Mouse (Mus musculus): ENCODE results near the gene Gga1. TPM values are rescaled to one million over a fixed set of nuclear protein-coding genes. Genes with fewer than 3 reads are reported as not detected.
A peak's percentile ranks its signal among the peaks of the same experiment; 100 is the strongest.
"Not testable (repeated sequence)": the region's sequence is repeated elsewhere in the genome, so short reads cannot be mapped to it uniquely, and the experiment has no call there.

Gga1 gene
- total RNA-seq, 2 experiments from 2014 or later, result 56.2 to 58.6 TPM

- no peak for DNase-seq
These were observed 31.1 kb upstream of the Gga1 start for GRCm38 (mm10) chr15:78845867-78846266.

GRCm38 (mm10) chr15:78846352-78846751 lies 30.6 kb upstream of the Gga1 start:
- DNase-seq, result no peak

GRCm38 (mm10) chr15:78846805-78847204 lies 30.2 kb upstream of the Gga1 start:
- DNase-seq, result not testable (repeated sequence)

DNA sequence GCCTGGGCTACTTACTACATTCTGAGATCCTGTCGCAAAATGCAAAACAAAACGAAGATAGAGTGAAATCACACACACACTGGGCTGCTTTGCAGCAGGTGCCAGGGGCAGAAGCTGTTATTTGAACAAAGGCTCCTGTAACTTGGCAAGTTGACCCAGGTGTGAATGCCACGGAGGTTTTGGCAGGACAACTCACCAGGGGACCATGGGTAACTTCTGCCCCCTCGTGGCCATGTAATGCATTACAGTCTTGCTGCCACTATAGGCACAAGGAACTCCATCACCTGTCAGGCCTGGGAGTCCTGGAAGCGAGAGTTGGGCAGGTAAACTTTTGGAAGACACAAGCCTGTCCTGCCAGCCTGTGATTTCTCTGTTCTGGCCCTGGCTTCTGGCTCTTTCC lies 28.5 kb upstream of the Gga1 start:
- DNase-seq, result peak; percentile 65 to 74

- no peak for DNase-seq
These were observed 27.5 kb upstream of the Gga1 start for GRCm38 (mm10) chr15:78849485-78849884.

DNA sequence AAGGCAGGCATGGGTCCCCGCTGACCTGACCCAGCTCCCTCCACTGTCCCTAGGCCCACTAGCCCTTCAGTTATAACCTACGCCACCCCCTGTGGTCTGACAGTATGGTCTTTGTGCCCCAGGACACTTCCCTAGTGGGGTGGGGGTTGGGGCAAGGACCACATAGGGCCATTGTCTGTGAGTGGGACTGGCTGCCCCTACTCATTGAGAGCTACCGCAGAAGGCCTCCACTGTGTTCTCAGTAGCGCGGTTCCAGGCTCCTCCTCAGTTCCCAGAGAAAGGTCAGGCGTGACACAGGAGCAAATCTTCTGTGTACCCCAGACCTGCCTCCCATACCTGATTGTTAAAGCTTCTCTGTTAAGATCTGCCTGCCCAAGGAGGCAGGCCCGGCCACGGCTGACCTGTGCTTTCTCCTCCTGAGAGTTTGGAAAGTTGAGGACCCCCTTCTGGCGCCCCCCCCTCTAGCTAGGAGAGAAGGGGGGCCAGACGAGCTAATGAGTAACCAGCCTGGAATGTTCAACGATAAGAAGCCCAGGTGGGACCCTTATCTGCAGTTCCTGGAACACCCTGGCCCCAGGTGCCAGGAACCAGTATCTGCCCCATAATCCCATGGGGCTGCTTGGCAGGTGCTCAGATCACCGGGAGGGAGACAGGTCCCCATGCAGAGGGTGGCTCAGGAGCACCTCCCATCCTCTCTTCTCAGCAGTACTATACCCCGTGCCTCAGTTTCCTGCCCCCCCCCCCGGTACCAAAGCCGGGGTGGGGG lies 26.7 kb upstream of the Gga1 start:
- peak in 1 of 2 experiments; percentile 46 for DNase-seq

DNA sequence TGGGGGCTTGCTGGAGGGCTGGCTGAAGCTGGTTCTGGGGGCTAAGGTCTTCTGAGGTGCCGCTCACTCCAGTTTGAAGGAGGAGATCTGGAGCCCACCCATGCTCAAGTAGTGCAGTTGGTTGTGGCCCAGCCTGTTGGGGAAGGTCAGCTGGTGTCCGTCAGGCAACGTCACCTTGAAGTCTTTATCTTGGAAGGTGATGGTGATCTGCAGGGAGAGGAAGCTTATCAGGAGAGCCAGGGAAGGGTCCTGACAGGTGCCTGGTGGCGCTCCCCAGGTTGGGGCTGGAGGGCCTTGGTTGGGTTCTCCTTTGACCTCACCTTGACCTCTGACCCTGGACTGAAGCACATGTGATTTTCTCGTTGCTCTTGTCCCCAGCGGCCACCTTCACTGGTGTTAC lies 26.0 kb upstream of the Gga1 start:
- DNase-seq, result no peak

DNA sequence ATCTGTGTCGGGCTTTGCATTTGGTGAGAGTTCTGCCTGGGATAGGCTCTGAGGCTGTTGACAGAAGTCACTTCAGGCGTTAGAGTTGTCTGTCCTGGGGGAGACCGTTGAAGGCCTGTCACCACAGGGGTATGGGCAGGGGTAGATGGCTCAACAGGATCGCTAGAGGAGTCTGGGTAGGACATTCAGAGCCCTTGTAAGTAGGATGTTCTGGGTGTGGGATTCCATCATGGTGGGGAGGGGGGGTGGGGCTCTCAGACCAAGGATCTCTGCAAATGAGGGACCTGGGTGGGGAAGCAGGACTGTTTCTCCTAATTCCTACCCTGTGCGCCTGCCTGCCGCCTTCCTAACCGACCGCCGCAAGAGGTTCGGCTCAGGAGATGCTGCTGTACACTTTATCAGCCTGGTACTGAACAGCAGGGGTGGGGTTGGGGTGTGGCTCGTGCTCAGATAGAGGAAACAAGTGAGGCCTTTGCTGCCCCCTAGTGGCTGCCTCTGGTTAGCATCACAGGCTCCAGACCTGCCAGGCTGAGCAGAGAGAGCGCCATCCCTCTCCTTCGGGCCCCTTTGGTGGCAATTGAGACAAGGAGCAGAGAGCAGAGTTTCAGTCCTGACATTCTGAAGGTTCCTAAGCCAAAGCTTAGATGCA lies 25.4 kb upstream of the Gga1 start:
- peak; percentile 87 to 88 for DNase-seq

- no peak for DNase-seq
These were observed 21.6 kb upstream of the Gga1 start, which contains the start of gene Lgals2 for GRCm38 (mm10) chr15:78855303-78855965. Gene Lgals2 (minus strand): TSS chr15:78855529.

GRCm38 (mm10) chr15:78857009-78857408 lies 20.0 kb upstream of the Gga1 start:
- peak; percentile 59 to 61 for DNase-seq

GRCm38 (mm10) chr15:78859311-78859710 lies 17.7 kb upstream of the Gga1 start:
- DNase-seq, result no peak

DNA sequence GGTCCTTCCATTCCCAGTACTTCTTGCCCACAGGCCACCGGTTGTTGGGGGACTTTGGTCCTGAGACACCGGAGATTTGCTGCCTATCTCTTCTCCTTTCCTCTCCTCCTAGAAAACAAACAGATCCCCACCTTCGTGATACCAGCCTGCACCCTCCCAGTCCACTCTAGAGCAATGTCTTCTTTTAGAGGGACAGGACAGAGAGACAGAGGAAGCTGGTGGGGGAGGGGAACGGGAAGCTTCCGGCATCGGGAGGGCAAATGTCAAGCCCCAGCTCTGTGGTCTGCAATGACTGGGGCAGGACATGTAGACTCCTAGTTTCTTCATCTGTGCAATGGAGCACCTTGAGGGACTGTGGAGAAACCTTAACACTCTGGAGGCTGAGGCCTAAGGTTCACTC lies 17.3 kb upstream of the Gga1 start:
- DNase-seq, result no peak

DNA sequence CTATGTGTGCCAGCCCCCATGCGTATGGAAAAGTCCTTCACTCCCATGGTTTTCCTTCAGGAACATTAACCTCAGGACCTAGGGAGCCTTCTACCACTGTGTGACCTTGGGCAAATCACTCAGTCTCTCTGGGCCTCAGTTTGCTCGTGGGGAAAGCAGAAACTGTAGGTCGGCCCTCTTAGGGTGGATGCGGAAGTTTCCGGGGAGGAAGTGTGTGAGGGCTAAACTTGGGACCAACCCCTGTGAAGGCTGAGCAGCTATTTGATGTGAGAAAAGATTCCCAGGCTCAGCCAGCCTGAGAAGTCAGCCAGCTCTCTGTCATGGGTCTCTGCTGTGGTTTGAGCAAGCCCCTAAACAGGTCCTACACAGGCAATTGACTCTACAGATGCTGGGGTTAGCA lies 14.7 kb upstream of the Gga1 start:
- DNase-seq, result no peak

DNA sequence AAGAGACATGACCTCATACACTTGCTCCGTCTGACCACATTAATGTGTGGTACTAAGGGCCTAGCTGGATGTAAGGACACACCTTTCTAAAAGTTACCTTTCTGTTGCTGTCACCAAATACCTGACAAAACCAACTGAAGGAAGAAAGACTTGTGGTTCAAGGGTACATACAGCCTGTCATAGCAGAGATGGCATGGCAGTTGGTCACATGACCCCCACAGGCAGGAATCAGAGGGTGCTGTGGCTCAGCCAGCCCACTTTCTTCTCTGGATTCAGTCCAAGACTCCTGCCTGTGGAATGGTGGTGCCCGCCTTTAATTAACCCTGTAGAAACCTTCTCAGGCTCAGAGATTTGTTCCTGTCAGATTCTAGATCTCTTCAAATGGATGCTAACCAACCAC lies 13.8 kb upstream of the Gga1 start:
- no peak for DNase-seq

DNA sequence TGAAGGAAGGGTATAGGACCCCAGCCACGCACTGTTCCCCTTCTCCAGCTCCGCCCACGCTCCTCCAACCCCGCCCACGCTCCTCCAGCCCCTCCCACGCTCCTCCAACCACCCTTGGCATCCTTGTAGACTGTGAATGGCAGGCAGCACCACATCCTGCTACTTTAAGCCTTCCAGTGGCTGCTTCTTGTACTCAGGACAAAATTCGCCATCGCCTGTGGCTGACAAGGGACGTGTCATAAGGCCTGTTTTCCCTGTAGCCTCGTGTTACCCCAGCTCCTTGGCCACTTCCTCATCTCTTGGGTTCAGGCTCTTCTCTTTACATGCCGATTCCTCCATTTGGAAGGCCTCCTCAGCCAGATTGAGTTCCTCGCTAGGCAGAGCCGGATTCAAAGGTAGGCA lies 13.1 kb upstream of the Gga1 start:
- DNase-seq, result no peak

DNA sequence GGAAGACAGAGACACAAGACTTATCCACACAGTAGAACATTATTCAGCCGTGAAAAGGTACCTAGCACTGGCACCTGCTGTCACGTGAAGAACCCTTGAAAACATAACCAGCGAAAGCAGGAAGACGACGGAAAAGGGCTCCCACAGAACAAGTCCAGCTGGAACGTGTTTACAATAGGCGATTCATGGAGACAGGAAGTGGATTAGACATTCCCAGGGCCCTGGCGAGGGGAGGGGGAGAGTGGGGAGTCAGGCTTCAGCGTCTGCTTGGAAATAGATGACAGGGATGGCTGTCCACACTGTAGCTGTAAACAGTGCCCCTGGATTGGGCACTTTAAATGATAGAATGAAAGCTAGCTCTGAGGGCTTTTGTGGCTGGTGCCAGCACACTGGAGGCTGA lies 8.6 kb upstream of the Gga1 start:
- no peak for DNase-seq

DNA sequence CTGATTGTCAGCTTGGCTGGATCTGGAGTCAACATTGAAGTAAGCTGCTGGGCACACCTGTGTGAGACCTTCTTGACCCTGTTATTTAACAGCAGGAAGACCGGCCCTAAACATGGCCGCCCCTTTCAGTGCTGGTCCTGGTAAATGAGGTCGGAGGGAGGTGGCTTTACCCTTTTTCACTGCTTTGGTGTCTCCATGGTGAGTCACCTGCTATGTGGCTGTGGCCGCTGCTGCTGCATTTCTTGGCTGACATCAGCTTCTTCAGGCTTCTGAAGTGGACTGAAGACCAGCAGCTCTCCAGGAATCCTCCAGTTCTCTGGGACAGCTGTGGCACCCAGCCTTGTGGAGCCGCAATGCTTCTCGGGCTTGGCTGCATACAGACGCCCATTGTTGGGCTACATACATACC lies 8.2 kb upstream of the Gga1 start:
- no peak for DNase-seq

DNA sequence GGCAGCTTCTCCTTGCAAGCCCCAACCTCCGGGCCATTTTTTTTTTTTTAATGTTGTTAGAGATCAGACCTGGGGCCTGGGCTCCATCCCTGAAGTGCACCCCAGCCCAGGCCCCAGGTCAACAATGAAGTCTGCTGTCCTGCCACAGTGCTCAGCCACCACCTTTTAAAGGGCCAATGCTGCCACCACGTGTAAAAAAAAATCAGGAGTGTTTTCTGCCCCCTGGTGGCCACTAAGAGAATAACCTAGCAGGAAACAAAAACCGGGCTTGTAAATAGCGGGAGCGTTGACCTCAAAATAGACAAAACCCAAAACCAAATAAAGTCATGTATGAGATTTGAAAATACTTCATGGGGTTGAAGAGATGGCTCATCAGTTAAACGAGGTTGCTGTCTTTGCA lies 7.2 kb upstream of the Gga1 start:
- peak in 1 of 2 experiments; percentile 23 for DNase-seq

- DNase-seq, result no peak
These were observed 4.9 kb upstream of the Gga1 start for GRCm38 (mm10) chr15:78872021-78872608.

- DNase-seq, result no peak
These were observed 3.1 kb upstream of the Gga1 start for GRCm38 (mm10) chr15:78873803-78874435.

GRCm38 (mm10) chr15:78874989-78875388 lies 2.0 kb upstream of the Gga1 start:
- no peak for DNase-seq

DNA sequence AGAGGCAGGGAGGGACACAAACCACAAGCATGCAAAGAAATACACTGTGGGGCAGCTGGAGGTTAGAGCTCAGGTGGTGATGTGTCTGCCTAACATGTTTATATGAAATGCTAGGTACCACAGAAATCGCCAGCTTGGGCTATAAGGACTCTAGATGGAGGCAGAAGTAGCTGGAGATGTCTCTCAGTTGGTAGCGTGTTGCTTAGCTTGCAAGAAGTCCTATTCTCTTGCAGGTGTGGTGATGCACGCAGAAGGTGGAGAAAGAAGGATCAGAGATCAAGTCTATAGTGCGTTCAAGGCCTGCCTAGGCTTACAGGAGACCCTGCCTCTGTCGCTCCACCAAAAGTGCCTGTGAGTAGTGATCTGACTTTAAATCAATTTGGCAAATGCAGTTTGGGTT lies 1.5 kb upstream of the Gga1 start:
- DNase-seq, result no peak

DNA sequence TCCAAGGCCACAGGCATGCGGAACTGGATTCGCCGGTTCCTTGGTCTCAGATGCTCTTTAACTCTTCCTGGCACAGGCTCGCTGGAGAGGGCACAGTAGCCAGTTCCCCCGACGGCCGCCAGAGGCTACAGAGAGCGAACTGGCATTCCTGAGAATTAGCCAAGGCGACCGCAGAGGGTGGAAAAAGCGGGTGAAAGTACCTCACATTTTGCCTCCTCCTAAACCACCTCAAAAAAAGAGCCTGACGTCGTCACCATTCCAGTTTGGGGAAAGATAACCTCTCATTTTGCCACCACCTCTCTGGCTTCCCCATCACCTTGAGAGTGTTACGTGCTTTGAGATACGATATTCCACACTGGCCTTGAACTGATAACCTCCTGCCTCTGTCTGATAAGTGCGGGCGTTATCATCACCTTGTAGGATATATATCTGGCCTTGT lies 713 bp upstream of the Gga1 start:
- DNase-seq, result peak; percentile 62 to 67

Measured in layer of hippocampus, postnatal 36 days (tissue).